Mouse (Mus musculus) right cerebral cortex, postnatal 14 days (tissue): ENCODE results near the gene Cnn2.
"Not testable (repeated sequence)": the region's sequence is repeated elsewhere in the genome, so short reads cannot be mapped to it uniquely, and the experiment has no call there.

ENCODE experiments used
- DNase-seq: peaks from one replicate; pipeline ENCODE4 v3.0.0; 2022

Cnn2 gene

GRCm38 (mm10) chr10:79988506-79989271, at the start of gene Cnn2:
Gene Cnn2, plus strand, starts transcription at chr10:79988584.
- no peak for DNase-seq

GRCm38 (mm10) chr10:79940749-79941148, 47.6 kb upstream of the Cnn2 start:
- DNase-seq: no peak

GRCm38 (mm10) chr10:79942988-79943387, 45.4 kb upstream of the Cnn2 start:
- DNase-seq: no peak

- no peak for DNase-seq
Measured at GRCm38 (mm10) chr10:79943471-79943901, 44.9 kb upstream of the Cnn2 start.

- no peak for DNase-seq
Measured at GRCm38 (mm10) chr10:79945507-79946234, 42.7 kb upstream of the Cnn2 start.

- no peak for DNase-seq
Measured at GRCm38 (mm10) chr10:79946752-79947322, 41.5 kb upstream of the Cnn2 start.

GRCm38 (mm10) chr10:79947502-79947901, 40.9 kb upstream of the Cnn2 start:
- DNase-seq: no peak

GRCm38 (mm10) chr10:79949873-79950272, 38.5 kb upstream of the Cnn2 start:
- DNase-seq: no peak

GRCm38 (mm10) chr10:79950661-79951060, 37.7 kb upstream of the Cnn2 start:
- DNase-seq: no peak

GRCm38 (mm10) chr10:79953946-79954345, 34.4 kb upstream of the Cnn2 start:
- DNase-seq: no peak

GRCm38 (mm10) chr10:79955691-79956090, 32.7 kb upstream of the Cnn2 start:
- no peak for DNase-seq

GRCm38 (mm10) chr10:79956643-79957154, 31.7 kb upstream of the Cnn2 start:
- no peak for DNase-seq

GRCm38 (mm10) chr10:79958140-79958816, 30.1 kb upstream of the Cnn2 start:
- peak; percentile 74 for DNase-seq

- not testable (repeated sequence) for DNase-seq
Measured at GRCm38 (mm10) chr10:79959412-79959811, 29.0 kb upstream of the Cnn2 start.

- DNase-seq: peak; percentile 98
Measured at GRCm38 (mm10) chr10:79959847-79960601, 28.4 kb upstream of the Cnn2 start, which contains the start of gene Wdr18. Gene Wdr18, plus strand, starts transcription at chr10:79960152.

- no peak for DNase-seq
Measured at GRCm38 (mm10) chr10:79960671-79961294, 27.6 kb upstream of the Cnn2 start.

GRCm38 (mm10) chr10:79964727-79965126, 23.7 kb upstream of the Cnn2 start:
- DNase-seq: no peak

- DNase-seq: no peak
Measured at GRCm38 (mm10) chr10:79965325-79965724, 23.1 kb upstream of the Cnn2 start.

- DNase-seq: no peak
Measured at GRCm38 (mm10) chr10:79966886-79967400, 21.4 kb upstream of the Cnn2 start.

GRCm38 (mm10) chr10:79968181-79968580, 20.2 kb upstream of the Cnn2 start:
- no peak for DNase-seq

- DNase-seq: no peak
Measured at GRCm38 (mm10) chr10:79969124-79969568, 19.2 kb upstream of the Cnn2 start.
